9 mouse cellular contexts compared by ENCODE assay signal in the genomic region with DNA sequence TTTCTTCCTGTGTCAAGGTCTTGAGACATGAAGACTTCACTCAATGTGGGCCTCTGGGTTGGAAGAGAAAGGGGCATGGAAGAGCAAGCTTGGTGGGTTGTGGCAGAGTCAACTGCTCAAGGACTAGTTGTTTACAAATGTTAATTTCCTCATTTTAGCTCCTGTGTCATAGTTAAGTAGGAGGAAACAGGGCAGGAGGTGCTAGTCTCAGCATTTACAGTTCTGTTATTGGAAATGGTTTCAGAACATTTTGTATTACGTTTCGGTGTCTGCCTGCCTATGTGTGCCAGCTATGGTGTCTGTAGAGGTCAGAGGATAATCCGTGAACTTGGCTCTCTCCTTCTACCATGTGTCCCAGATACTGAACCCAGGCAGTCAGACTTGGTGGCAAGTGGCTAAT. TPM values are rescaled to one million over a fixed set of nuclear protein-coding genes. Genes with fewer than 3 reads are reported as not detected.
DNase-seq lines count a peak whose midpoint lies in the region; ATAC-seq and TF ChIP-seq lines count a peak whose summit lies in the region.
"Had no signal": no experiment of that assay in that cellular context is flagged by ENCODE, and none has a peak within 500 bp of the region (broad histone marks: within the 10 kb centered on the region; RNA-seq: fewer than 3 reads in every experiment).

No protein-coding gene starts in this region.

- peak overlapping the region; percentile 22; the same call in 1 of the 2 replicates for H3K27ac ChIP-seq in kidney, adult 2 months (ENCODE audit: insufficient read depth, low read depth, low read length)
- H3K27ac ChIP-seq in kidney, embryonic 16.5 days (ENCODE audit: low read length): no peak overlapping the region
- peak overlapping the region; percentile 78; the same call in 1 of the 2 replicates for H3K27ac ChIP-seq in bone marrow, adult 2 months (ENCODE audit: control insufficient read depth, insufficient read depth, low read depth, low read length, poor library complexity)
- H3K27ac ChIP-seq in heart, embryonic 16.5 days (ENCODE audit: low read length): peak overlapping the region; percentile 53

- H3K4me1 ChIP-seq in kidney, adult 2 months (ENCODE audit: control insufficient read depth, insufficient read depth, low read length): 0 out of 2 replicates have a peak, but pooled peaks cover under 1% of the 10 kb centered on the region
- 0 out of 2 replicates have a peak, but pooled peaks cover 2% of the 10 kb centered on the region for H3K4me1 ChIP-seq in kidney, embryonic 16.5 days (ENCODE audit: insufficient read depth, low read length)
- peaks cover 11% of the 10 kb centered on the region; the same call in 1 of the 2 replicates for H3K4me1 ChIP-seq in bone marrow, adult 2 months (ENCODE audit: control insufficient read depth, insufficient read depth, low read length)
- peaks cover 37% of the 10 kb centered on the region for H3K4me1 ChIP-seq in heart, embryonic 16.5 days (ENCODE audit: control insufficient read depth, insufficient read depth, low read length)

- no peak overlapping the region for H3K9ac ChIP-seq in kidney, embryonic 16.5 days (replicated peaks; ENCODE audit: low read length)
- no peak overlapping the region for H3K9ac ChIP-seq in heart, embryonic 16.5 days (ENCODE audit: low read length)

- no peak for TF ChIP-seq POLR2A in kidney, adult 2 months (IDR thresholded peaks at IDR 0.05; ENCODE audit: low read depth, low read length)
- no peak for TF ChIP-seq POLR2A in bone marrow, adult 2 months (IDR thresholded peaks at IDR 0.05; ENCODE audit: borderline replicate concordance, control insufficient read depth, low read depth, low read length)

- no peaks in the 10 kb centered on the region for H3K9me3 ChIP-seq in kidney, embryonic 16.5 days (ENCODE audit: low read length)
- H3K9me3 ChIP-seq in heart, embryonic 16.5 days (replicated peaks; ENCODE audit: control insufficient read depth, low read length): 0 out of 2 replicates have a peak, but pooled peaks cover 2% of the 10 kb centered on the region

- no peak overlapping the region for H3K4me2 ChIP-seq in kidney, embryonic 16.5 days (replicated peaks; ENCODE audit: low read depth, low read length)
- H3K4me2 ChIP-seq in heart, embryonic 16.5 days (ENCODE audit: low read depth, low read length): no peak overlapping the region

- no peak for ATAC-seq in kidney, embryonic 16.5 days (ENCODE audit: low FRiP score, low TSS enrichment)
- ATAC-seq in heart, embryonic 16.5 days (replicated peaks; ENCODE audit: extremely low read depth, insufficient read depth, low FRiP score): no peak
- peak; percentile 76 for ATAC-seq in megakaryocyte, adult 5-6 weeks (ENCODE audit: poor library complexity, severe bottlenecking)

- no peak for TF ChIP-seq CTCF in kidney, adult 2 months (conservative IDR thresholded peaks at IDR 0.05; ENCODE audit: insufficient read depth, insufficient read length, low read depth, low read length)
- no peak for TF ChIP-seq CTCF in bone marrow, adult 2 months (IDR thresholded peaks at IDR 0.05; ENCODE audit: control insufficient read depth, insufficient read depth, low read length)

- 55% methylated on average over 3 of the region's 3 CpGs for WGBS in kidney, adult 2 months
- 83% methylated on average over 3 of the region's 3 CpGs for WGBS in kidney, embryonic 16.5 days
- WGBS in bone marrow, adult 2 months: 26% methylated on average over 3 of the region's 3 CpGs
- WGBS in heart, embryonic 16.5 days: 84% methylated on average over 3 of the region's 3 CpGs

- H3K27me3 ChIP-seq in kidney, adult 2 months (replicated peaks; ENCODE audit: control insufficient read depth, insufficient read depth, low read length): no peaks in the 10 kb centered on the region
- H3K27me3 ChIP-seq in kidney, embryonic 16.5 days (ENCODE audit: insufficient read depth, low read length): no peaks in the 10 kb centered on the region
- no peaks in the 10 kb centered on the region for H3K27me3 ChIP-seq in heart, embryonic 16.5 days (ENCODE audit: control insufficient read depth, insufficient read depth, low read length)

- no peak overlapping the region for H3K4me3 ChIP-seq in kidney, adult 2 months (ENCODE audit: insufficient read depth, low read depth, low read length)
- H3K4me3 ChIP-seq in kidney, embryonic 16.5 days (ENCODE audit: low read length): no peak overlapping the region
- H3K4me3 ChIP-seq in bone marrow, adult 2 months (replicated peaks; ENCODE audit: control insufficient read depth, low read depth, low read length): no peak overlapping the region
- H3K4me3 ChIP-seq in heart, embryonic 16.5 days (ENCODE audit: low read length): no peak overlapping the region

- peak; percentile 37 for DNase-seq in kidney, adult 2 months
- no peak for DNase-seq in spleen, adult 12 weeks (ENCODE audit: low spot score)
- DNase-seq in cerebellum, postnatal 36 days: no peak
- DNase-seq: kidney, postnatal 25 days; lung, adult 2 months had no signal

- H3K36me3 ChIP-seq in kidney, adult 2 months (ENCODE audit: control insufficient read depth, insufficient read depth, low read length): no peaks in the 10 kb centered on the region
- peaks cover 2% of the 10 kb centered on the region; the same call in 1 of the 2 replicates for H3K36me3 ChIP-seq in kidney, embryonic 16.5 days (ENCODE audit: insufficient read depth, low read length)
- H3K36me3 ChIP-seq in heart, embryonic 16.5 days (ENCODE audit: control insufficient read depth, insufficient read depth): peaks cover 6% of the 10 kb centered on the region

RNA-seq across cellular contexts. Expression of gene Chsy1, which starts 26.3 kb away (rescaled TPM):
- polyA plus RNA-seq in kidney, adult 2 months (2012; rRNA removed): 5.4 and 6.4 TPM in 2 replicates
- 13.4 and 13.9 TPM in 2 replicates for polyA plus RNA-seq in kidney, embryonic 16.5 days (2015; fragmentation: Nextera tagmentation; extraction: Ambion mirVana)
- 5.7 and 11.2 TPM in 2 replicates for polyA plus RNA-seq in bone marrow, adult 2 months (2011; ENCODE audit: insufficient read depth, insufficient read length, low replicate concordance, missing spikeins)
- 10.8 and 11.5 TPM in 2 replicates for polyA plus RNA-seq in heart, embryonic 16.5 days (2015; fragmentation: Nextera tagmentation; extraction: Ambion mirVana)
- total RNA-seq in megakaryocyte, adult 5-6 weeks (2015): 18.2 and 21.2 TPM in 2 replicates
- 37.1 and 37.6 TPM in 2 replicates for total RNA-seq in megakaryocyte, adult 5-6 weeks (2017)

RNA-seq across cellular contexts. Expression of gene Selenos, which starts 56.2 kb away (rescaled TPM):
- polyA plus RNA-seq in kidney, adult 2 months (2012; rRNA removed): 77.2 and 84.6 TPM in 2 replicates
- 111 and 125 TPM in 2 replicates for polyA plus RNA-seq in kidney, embryonic 16.5 days (2015; fragmentation: Nextera tagmentation; extraction: Ambion mirVana)
- polyA plus RNA-seq in bone marrow, adult 2 months (2011; ENCODE audit: insufficient read depth, insufficient read length, low replicate concordance, missing spikeins): 19.1 and 33.2 TPM in 2 replicates
- polyA plus RNA-seq in heart, embryonic 16.5 days (2015; fragmentation: Nextera tagmentation; extraction: Ambion mirVana): 67.0 and 75.8 TPM in 2 replicates
- total RNA-seq in megakaryocyte, adult 5-6 weeks (2015): 113 and 122 TPM in 2 replicates
- total RNA-seq in megakaryocyte, adult 5-6 weeks (2017): 74.8 and 84.5 TPM in 2 replicates
